Mouse (Mus musculus): ENCODE measurements around the gene Cox17.
A peak's percentile ranks its signal among the peaks of the same experiment; 100 is the strongest.

Cox17 gene

GRCm38 (mm10) chr16:38348217-38348761 lies 1.5 kb downstream of the Cox17 start:
- no peak for DNase-seq (ENCODE audit: low spot score in 2 of 2)

DNA sequence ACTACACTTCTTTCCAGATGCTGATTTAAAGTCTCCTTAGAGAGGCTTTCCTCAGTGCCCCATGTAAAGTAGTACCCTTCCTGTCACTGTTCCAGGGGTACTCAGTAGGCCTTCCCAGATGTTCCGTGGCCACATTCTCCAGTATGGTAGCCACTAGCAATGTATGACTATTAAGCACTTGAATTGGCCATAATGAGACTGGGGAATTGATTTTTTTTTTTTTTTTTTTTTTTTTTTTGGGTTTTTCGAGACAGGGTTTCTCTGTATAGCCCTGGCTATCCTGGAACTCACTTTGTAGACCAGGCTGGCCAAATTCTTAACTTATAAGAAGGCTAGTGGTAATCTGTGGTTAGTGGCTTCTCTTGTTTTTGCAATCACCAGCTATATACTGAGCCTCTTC lies 3.1 kb downstream of the Cox17 start:
- DNase-seq (ENCODE audit: low spot score in 2 of 2) = no peak

DNA sequence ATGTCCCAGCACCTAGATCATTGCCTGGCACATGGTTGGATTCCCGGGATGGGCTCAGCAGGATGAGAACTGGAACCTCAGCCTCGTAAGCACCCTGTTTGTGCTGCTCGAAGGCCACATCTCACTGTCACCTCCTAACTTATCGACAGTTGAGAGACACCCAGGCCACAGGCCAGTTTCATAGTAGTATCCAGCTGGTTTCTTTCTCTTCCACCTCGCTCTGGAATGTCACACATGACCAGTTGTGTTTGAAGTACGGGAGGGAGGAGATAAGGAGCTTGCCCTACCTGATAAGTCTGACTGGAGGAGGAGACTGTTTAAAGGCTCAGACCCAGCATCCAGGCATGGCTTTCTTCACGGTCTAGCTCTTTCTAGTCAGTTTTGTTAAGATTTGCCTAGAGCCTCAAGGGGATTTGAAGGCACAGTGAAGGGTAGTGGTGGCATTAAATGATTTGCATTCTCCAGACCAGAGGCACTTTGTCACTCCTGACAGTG lies 3.6 kb downstream of the Cox17 start:
- DNase-seq (ENCODE audit: low spot score in 2 of 2) = no peak

DNA sequence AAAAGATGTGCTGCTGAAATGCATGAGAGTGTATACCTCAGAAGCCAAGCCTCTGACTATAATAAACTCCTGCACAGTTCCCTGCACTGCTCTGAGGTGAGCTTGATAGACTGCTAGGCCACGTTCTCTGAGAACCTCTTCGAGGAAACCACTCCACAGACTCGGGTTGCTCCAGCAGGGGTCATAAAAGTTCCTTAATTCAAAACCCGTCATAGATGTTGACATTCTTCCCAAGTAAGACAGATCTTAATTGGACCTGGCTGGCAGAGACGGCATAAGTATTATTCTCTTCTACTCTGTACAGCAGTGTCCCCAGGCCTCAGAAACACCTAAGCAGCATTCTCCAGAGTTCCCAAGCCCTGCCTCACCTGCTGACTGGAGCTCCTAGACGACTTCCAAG lies 4.1 kb downstream of the Cox17 start:
- DNase-seq (ENCODE audit: low spot score in 2 of 2) = no peak

GRCm38 (mm10) chr16:38352031-38352430 lies 5.2 kb downstream of the Cox17 start:
- no peak for DNase-seq (ENCODE audit: low spot score in 2 of 2)

DNA sequence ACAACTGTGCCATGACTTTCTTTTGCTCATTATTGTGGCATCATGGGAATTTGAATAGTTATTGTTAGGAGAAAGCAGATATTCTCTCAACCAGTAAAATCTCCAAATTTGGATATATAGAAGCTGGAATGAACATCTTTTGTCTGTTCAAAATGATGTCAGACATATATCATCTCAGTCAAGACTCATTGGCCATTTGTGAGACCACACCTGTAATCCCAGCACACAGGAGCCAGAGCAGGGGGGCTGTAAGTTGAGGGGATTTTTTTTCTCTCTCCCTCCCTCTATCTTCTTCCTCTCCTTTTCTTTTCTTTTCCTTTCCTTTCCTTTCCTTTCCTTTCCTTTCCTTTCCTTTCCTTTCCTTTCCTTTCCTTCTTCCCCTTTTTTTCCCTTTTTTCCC lies 6.1 kb downstream of the Cox17 start:
- DNase-seq (ENCODE audit: low spot score in 2 of 2) = no peak

DNA sequence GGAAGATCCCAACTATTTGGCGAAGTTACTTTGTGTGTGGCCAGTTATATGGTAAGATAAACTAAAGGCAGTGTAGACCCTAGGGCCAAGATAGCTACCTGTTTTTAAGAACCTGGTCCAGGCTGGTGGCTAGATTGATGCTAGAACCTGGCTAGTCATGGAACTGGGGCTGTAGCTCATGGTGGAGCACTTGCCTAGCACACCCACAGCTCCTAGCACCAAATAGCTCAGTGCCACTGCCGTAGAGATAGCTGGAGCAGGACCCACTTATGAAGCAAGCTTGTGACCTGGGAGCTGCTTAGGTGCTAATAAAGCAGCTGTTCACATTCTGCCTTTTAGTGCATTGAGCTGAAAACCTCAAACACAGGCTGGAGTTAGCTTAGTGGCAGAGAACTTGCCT lies 6.9 kb downstream of the Cox17 start:
- no peak for DNase-seq (ENCODE audit: low spot score in 2 of 2)

- no peak for DNase-seq (ENCODE audit: low spot score in 2 of 2)
Observed at GRCm38 (mm10) chr16:38354185-38354913, 7.6 kb downstream of the Cox17 start.

- DNase-seq (ENCODE audit: low spot score in 2 of 2) = no peak
Observed at GRCm38 (mm10) chr16:38358256-38358812, 11.5 kb downstream of the Cox17 start.

DNA sequence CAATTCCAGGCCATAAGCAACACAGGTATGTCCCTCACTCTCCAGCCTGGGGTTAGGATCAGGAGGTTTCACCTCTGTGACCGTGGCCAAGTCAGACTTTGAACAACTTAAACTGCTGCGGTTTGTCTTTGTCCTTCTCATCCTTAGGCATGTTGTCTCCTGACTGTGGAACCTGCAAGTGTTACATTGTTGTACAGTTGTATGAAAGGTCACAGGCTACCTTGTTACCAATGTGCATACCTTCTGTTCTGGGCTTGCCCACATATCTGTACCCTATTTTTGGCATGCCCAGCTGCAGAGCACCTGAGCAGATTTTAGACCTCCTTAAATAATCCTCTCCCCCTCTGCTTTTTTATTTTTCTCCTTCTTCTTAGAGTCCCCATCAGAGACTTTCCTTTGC lies 12.4 kb downstream of the Cox17 start:
- DNase-seq (ENCODE audit: low spot score in 2 of 2) = no peak

- DNase-seq (ENCODE audit: low spot score in 2 of 2) = no peak
Observed at GRCm38 (mm10) chr16:38359857-38360256, 13.1 kb downstream of the Cox17 start.

DNA sequence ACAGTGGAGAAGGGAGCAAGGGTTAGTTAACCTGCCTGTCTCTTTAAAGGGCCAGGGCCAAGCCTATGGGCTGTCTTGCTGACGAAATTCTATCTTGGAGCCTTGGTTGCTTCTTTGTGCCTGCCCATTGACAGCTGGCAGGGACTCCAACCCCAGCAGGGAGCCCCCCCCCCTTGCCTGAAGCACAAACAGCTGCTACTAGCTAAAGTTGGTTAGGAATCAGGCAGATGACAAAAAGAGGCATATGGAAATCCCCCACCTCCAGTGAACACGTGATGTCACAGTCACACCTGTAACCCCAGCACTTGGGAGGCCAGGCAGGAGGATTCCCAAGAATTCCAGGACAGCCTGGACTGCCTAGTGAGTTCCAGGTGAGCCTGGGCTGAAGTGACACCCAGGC lies 13.5 kb downstream of the Cox17 start:
- no peak for DNase-seq (ENCODE audit: low spot score in 2 of 2)

DNA sequence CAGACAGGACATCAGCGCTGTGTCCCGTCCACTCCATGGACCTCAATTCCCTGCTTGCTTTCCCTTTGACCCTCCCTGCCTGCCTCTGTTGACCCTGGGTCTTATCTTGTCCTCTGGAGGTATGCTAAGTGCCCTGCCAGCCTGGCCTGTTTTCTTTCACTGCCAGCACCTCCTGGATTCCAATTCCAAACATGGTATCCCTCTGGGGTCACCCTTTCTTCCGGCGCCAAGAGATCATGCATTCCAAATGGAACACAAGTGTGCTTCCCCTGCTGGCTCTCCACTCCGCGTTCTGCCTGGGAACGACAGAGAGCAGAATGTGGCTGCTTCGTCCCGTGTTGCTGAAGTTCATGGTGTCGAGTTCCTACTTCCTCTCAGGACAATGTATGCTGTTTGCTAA lies 15.1 kb downstream of the Cox17 start, which contains the start of gene Popdc2:
Gene Popdc2 (plus strand): TSS at position 277 of the 400 bp plus-strand sequence.
- no peak for DNase-seq (ENCODE audit: low spot score in 2 of 2)

- no peak for DNase-seq (ENCODE audit: low spot score in 2 of 2)
Observed at GRCm38 (mm10) chr16:38362493-38363255, 15.9 kb downstream of the Cox17 start.

GRCm38 (mm10) chr16:38363256-38363595 lies 16.4 kb downstream of the Cox17 start:
- no peak for DNase-seq (ENCODE audit: low spot score in 2 of 2)

DNA sequence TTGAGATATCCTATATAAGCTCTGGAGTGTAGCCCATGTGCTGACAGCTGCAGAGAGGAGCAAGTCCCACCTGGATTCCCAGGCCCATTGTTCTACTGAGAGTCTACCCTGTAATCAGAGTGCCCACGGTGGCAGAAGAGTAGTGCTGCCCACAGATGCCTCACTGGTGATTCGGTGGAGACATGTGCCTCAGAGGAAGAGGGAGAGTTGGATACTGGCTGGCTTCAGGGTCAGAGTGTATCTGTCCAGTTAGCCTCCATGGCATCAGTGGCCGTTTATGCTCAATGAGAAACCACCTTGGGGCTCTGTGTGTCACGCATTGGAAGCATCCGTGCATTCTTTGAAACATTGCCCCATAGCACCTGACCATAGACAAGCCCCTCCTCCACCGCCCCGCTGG lies 16.9 kb downstream of the Cox17 start:
- no peak for DNase-seq (ENCODE audit: low spot score in 2 of 2)

DNA sequence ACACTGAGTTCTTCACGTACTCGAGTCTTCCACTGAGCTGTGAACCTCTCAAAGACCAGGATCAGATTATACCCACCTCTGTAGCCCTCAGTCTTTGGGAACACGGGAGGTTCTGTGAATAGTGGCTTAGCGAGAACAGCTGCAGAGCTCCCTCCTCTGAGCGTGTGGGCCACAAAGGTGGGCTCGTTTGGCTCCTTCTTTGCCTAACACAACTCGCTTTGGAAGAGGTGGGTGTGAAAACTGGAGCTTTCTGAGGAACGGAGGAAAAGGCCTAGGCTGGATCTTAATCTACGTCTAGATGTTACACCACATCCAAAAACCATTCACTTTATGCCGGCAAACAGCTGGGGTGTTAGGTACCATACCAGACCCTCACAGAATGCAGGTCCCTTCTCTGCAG lies 18.6 kb downstream of the Cox17 start:
- no peak for DNase-seq (ENCODE audit: low spot score in 2 of 2)

- DNase-seq (ENCODE audit: low spot score in 2 of 2) = peak in 1 of 2 experiments; percentile 31
Observed at GRCm38 (mm10) chr16:38366231-38366630, 19.4 kb downstream of the Cox17 start.

DNA sequence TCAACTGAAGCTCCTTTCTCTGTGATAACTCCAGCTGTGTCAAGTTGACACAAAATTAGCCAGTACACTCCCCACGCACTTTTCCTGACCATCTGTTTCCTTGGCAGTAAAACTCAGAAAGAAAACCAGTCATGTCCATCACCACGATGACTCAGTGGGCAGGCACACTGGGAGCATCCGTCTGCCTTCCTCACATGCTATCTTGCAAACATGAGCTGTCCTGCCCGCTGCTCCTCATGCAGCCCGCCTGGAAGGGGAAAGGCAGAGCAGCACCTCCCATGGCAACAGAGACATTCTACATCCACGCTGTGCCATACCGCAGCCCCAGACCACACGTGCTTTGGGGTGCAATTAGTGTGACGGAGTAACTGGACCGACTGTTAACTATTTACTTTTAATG lies 21.5 kb downstream of the Cox17 start:
- DNase-seq (ENCODE audit: low spot score in 2 of 2) = peak; percentile 88 to 90

DNA sequence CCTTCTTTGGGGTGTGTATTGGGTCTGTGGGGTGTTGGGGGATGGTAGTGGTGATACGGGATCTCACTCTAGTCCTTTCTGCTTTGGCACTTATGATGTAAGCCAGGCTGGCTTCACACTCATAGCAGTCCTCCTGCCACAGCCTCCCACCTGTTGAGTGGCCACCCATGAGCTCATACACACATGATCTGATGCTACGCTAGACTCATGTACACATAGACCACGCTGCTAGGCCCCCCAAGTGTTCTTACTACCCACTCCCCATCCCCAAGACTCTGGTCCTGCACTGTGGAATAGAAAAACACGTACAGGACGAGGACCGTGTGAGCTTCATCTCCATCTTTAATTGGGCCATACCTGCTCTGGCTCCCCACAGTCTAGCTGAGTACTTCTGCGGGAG lies 22.2 kb downstream of the Cox17 start:
- no peak for DNase-seq (ENCODE audit: low spot score in 2 of 2)

GRCm38 (mm10) chr16:38369431-38369830 lies 22.6 kb downstream of the Cox17 start:
- no peak for DNase-seq (ENCODE audit: low spot score in 2 of 2)

DNA sequence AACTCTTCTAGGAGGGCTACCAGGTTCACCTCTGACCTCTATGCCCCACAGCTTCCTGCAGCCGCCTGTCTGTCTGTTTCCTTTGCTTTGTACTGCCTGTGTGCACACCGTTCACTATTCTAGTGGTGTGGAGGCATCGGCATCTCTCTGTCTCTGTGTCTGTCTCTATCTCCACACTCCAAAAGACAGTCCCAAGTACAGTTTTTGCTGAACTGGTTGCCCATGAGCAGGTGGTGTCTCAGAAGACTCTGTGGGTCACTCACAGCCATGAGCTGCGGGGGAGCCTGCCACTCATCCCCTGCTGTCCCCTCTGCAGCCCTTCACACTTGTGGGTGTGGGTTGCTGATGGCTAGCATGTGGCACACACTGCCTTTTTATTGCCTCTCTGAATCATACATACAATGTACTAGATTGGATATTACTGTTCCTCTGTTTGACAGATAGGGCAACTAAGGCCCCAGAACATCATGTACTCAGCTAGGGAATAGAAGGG lies 23.2 kb downstream of the Cox17 start:
- DNase-seq (ENCODE audit: low spot score in 2 of 2) = no peak
